Mouse (Mus musculus) adrenal gland, postnatal 36 days (tissue): ENCODE measurements at regions not wholly inside any gene's neighbourhood (a gene's known extent, or its start where the extent isn't known, plus 50 kb on each side); places are given as distances from the start of the nearest gene placed in this dataset.
"Not testable (repeated sequence)": the region's sequence is repeated elsewhere in the genome, so short reads cannot be mapped to it uniquely, and the experiment has no call there.

Experiments
- DNase-seq, 2 experiments: peaks; one replicate each; pipeline ENCODE4 v3.0.0; 2021; ENCODE audit warnings: mixed read lengths in 1 of 2

DNA sequence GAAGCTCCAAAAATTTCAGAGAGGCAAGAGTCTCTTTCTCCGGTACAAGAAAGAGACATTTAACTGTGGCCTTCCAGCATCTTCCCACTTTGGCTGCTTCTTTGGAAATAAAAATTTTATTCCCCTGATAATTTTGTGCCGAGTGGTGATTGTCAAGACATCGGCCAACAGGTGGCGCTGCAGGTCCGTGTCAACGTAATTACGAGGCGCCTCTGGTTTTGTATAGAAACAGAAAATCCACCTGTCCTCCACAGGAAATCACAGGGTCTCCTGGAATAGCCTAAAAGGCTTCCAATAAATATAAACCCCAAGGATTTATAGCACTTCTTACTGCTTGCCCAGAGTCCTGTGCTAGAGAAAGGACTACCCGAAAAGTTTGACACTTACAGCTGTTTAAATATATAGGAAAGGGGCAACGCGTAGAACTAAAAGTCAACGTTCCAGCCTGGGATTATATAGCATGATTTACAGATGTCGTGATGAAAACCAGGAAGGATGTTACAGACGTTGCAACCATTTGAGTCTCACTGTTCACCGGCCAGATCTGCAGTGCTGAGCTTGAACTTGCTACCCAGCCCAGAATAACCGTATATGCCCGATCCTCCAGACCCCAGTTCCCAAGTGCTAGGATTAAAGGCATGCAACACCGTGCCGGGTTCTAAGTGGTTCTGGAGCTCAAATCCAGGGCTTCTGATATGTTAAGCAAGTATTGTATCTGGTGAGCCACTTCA lies 251.3 kb upstream of the Tgfbr2 start:
- DNase-seq = peak; percentile 79 to 85

DNA sequence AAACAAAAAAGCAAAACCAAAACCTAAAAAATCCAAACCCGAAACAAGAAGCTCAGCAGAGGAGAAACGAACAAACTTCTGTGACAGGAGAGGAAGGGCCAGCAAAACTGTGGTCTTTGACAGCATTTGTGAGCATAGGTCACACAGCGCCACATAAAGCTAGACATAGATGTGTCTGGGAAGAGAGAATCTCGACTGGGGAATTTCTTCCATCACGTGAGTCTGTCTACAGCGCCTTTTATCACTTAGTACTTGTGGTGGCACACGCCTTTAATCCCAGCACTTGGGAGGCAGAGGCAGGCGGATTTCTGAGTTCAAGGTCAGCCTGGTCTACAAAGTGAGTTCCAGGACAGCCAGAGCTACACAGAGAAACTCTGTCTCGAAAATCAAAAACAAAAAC lies 250.2 kb upstream of the Tgfbr2 start:
- not testable (repeated sequence) for DNase-seq

DNA sequence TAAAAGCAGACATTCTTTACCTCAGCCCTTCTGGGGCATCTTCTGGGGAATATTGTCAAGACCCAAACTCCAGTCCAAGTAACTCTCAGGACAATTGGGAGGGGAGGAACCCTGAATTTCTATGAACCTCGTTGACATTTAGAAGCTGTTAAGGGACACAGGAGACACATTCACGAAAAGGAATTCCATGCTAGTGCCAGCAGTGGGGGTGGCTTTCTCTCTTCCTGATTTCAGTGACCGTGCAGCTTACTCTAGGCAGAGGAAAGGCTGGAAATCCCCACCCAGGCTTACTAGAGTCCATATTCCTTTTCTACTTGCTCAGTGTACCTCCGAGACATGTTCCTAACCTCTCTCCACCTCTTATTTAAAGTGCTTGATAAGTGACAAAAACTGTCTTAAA lies 239.9 kb upstream of the Tgfbr2 start:
- DNase-seq = no peak

DNA sequence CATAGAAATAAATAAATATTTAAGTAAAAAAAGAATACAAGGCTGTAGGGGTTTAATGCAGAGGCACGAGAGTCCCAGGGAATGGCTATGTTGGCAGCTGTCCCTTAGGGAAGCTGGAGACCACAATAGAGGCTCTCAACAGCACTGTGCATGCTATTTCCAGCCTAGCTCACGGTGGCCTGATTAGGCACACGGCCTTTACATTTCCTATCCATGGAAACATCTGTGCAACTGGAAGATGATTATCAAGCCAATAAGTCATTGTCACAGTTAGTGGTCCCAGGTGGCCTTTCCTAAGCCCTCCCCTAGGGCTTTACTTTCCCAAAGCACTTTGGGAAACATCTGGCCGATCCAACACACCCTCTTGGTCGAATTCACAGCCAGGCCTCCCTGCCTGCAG lies 235.9 kb upstream of the Tgfbr2 start:
- no peak for DNase-seq

DNA sequence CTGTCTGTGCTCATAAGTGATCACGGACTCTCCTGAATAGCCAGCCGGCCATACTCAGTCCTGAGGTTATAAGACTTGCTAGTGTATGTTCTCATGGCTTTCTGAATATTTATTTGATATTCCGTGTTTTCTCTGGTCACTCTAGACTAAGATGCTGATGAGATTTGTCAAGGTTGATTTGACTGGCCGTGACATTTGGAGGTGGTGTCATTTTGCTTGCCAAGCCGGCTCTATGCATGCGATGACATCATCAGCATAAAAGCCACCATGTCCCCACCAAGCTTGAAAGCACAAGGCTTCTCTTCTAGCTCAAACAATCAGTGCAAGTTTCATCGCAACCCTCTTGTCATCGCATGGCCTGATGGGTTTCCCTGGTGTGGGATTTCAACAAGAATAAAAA lies 235.3 kb upstream of the Tgfbr2 start:
- DNase-seq = peak in 1 of 2 experiments; percentile 50

DNA sequence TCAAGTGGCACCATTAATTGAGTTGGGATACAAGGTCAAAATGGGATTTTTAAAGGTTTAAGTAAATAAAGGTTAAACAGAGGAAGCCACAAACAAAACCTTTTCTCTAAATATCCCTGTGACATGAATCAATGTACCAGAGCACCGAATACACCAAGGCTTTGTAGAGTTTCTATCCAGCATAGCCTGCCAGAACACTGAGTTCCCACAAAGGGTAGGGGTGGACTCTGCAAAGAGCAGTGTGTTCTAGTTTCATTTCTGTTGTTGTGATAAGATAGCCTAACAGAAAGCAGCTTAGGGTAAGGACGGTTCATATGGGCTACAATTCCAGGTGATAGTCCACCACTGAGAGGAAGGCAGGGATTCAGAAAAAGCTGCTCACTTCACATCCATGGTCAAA lies 233.0 kb upstream of the Tgfbr2 start:
- no peak for DNase-seq

DNA sequence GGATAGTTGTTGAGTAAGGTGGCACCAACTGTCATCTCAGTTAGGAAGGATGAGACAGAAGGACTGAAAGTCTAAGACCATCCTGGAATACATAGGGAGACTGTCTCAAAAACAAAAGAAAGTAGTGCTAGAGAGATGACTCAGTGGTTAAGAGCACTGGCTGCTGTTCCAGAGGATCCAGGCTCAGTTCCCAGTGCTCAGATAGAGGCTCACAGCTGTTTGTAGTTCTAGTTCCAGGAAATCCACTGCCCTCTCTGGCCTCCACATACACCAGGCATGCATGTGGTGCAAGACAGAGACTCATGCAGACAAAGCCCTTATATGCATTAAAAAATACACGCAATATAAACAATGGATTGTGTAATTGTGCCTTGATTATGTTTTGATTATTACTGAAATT lies 229.9 kb upstream of the Tgfbr2 start:
- DNase-seq = no peak

DNA sequence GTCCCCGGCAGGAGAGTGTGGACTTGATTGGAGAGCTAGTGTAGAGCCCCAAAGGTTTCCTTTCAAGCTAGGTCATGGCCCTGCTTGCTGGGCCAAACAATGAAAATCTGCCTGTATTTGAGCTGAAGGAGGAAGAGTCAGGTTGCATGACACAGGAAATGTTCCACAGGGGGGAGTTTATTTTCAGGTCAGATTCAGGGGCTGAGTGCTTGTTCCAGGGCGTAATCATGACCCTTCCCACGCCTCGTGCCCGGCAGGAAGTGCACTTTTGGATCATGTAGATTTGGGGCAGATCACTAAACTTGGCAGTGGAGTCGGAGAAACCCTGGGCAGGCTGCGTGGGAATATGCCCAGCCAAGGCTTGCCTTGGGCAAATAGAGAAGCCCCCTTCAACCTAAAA lies 226.7 kb upstream of the Tgfbr2 start:
- no peak for DNase-seq

DNA sequence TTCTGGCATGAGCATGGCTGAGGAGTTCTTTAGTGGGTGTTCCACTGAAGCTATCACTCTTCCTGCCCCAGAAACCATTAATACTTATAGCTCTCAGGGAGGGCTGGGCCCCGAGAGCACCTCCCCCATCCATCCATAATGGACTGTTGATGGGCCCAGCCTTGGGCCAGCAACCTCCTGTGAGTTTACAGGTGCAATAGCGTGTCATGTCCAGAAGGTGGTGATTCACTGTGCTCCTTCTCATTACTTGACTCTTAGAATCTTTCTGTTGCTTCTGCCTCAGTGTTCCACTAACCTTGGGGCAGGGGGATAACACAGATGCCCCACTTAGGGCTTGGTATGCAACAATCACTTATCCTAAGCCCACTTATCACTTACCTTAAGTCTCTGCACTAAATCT lies 225.1 kb upstream of the Tgfbr2 start:
- DNase-seq = no peak

DNA sequence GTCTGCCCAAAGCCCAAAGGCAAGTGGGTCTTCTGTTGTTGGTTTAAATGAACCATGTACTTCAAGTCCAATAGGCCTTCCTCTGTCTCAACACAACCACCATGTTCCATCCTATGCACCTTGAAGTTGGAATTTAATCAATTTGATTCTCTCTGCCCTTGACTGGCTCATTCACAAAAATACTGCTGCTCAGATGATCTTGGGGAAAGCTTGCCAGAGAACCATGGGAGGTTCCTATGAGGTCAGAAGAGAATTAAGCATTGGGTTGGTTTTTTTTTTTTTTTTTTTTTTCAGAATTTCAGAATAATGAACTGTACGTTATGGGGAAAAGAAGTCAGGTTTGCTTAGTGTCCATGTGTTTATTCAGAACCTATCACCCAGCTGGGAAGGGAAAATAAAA lies 224.1 kb upstream of the Tgfbr2 start:
- no peak for DNase-seq

DNA sequence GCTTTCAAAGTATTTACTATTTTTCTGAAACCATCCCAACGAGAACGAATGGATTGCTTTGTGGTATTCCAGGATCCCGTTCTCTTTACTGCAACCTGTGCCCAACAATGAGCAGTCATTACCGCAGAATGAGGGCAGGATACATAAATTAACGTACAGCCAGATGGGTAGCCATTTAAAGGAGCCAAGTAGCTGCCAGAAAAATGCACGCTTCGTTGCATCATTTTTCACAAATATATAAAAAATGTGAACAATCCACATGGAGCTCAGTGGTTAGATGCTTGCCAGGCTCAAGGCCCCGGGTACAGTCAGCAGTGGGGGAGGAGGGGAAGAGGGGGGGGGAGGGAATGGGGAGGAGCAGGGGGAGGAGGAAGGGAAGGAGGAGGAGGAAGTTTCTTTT lies 217.1 kb upstream of the Tgfbr2 start:
- no peak for DNase-seq

DNA sequence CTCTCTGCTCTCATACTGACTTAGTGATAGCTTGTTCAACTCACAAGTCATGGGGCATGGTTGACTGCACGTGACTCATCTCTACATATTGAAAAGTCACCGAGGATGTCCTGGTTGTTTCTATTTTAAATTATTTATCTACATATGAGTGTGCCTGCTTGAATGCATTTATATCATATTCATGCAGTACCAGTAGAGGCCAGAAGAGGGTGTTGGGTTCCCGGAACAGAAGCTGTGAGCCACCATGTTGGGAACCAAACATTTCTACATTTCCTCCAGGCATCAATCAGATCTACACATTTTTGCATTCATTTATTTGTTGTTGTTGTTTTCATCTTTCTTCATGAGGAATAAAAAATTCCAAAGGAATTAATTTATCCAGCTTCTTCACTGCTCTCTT lies 214.6 kb upstream of the Tgfbr2 start:
- no peak for DNase-seq

DNA sequence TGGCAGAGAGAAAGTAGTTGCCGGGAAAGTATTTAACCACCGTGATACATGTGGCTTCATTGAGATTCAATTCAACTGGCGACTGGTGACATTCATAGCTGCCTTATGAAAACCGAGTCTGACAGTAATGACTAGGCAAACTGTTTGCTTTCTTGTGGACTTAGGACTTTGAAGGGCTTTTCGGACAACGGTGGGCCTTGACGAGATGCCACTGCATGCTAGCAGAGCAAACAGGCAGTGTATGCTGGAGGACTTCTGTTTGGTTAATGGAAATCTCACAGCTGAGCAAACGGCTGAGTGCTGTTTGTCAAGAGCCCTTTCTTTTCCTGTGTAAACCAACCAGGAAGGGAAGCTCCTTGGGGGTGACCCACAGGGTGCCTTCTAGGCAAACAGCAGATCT lies 213.7 kb upstream of the Tgfbr2 start:
- DNase-seq = no peak

DNA sequence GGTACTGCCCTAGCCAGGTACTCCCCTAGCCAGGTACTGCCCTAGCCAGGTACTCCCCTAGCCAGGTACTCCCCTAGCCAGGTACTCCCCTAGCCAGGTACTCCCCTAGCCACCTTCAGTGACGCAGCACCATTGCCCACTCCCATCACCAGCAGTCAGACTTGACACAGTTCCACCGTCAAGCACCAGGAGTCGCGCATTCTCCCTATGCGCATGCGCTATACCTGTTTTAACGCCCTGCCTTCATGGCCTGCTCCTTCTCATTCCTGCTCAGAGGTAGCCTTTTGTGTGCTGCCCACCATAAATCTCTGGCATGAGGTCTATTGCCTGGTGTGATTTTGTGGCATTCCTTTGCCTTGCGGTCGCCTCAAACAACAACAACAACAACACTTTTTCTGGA lies 212.9 kb upstream of the Tgfbr2 start:
- DNase-seq = no peak

DNA sequence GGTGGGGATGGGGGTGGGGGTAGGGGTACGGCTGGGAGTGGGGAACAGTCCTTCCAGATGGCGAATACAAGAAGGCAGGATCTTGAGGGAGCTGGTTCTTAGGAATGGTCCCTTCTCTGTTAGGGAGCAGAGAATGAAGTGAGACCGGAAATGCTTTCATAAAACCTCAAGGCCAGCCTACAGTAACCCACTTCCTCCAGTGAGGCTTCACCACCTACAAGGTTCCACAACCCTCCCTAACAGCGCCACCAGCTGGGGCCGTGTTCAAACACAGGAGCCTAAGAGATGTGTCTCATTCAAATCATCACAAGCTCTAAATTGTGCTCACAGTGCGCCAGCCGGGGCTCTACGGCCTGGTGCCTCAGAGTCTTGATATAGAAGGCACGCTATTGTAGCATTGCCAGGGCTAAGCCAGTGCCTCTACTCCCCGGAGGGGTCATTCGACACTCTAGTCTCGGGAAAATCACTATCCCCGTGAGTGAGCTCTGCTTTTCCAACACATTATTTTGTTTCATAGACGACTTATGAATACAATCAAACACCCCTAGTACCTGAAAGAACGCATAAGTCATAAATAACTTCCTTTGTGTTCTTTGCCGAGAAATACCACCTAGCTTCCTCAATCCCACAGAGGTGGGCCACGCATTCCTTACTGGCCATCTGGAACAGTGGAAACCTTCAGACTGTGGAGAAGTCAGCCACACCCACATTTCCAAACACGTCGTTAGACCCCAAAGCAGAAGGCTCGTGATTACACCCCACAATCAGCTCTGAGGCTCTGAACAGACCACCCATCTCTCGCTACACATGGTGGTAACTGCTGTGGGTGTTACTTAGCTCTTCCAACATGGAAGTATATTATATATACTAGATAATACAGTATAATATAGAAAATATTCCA lies 209.3 kb upstream of the Tgfbr2 start:
- DNase-seq = peak; percentile 81 to 91

DNA sequence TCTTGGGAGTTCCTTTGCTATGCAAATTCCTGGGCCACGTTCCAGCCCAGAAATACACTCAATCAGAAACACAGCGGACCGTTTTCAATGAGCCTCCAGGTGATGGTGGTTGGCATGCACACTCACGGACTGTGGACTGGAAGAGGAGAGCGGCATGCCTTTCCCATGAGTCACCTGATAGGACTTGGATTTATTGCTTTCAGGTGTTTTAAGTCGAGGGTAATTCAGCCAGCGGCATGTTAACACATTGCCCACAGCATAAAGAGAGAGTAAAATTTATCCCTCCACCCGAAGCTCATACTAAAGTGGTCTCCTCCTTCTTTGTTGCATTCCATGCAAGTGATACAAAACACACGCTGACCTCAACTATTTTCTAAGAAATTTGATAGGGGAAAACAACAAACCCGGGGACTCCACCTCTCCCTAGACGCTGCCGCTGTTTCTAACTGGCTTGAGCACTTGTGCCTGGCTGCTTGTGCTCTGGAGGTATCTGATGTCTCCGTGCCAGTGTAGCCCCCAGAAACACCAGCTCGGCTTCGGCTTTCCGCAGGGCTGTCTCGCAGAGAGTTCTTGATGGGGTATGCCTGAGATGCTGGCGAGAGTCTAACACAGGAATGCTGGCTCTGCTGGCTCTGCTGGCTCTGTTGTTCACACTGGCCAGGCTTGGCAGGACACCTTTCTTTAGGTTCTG lies 208.4 kb upstream of the Tgfbr2 start:
- peak; percentile 22 to 52 for DNase-seq

DNA sequence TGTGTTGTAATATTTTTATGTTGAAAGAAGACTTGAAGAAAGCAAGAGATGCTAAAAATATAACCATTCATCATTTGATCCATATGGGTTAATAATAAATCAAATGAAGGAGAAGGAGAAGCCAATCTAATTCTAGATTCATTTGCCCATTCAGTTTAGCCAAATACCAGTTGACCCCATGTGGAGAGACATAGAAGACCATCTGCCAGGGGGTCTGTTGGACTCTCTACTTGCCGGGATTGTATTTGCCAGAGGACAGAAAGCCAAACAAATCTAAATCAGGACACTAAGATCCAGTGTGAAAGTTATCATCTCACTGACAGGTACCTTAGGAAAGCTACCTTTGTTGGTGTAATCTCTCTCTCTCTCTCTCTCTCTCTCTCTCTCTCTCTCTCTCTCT lies 202.5 kb upstream of the Tgfbr2 start:
- DNase-seq = no peak

DNA sequence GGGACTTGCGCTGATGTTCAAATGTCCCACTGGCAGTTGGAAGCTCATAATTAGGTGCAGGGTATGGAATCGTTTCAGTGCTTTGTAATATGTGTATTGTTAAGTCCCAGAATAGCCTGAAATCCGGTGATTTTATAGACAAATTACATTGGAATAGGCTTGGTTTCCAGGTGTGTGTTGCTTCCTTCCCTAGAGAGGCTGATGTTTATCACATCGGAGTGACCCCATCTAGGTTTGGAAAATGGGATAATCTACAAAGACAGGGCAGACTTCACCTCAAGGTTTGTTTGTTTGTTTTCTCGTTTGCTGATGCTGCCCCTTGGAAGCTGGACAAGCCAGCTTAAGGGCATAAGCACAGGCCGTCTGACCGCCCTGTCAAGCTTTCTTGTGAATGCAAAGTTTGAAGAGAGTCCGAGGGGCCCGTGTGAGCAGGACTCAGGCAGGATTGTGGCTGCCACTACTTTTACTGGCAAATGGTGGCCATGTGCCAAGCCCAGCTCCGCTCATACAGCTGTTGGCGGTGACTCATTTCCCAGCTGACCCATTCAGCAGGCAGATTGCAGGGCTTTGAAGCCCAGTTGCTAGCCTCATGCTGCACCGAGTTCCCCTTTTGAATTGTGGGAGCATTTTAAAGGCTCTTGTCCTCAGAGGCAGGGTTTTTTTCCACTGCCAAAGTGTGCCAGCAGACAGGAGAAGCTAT lies 200.6 kb upstream of the Tgfbr2 start:
- DNase-seq = peak; percentile 93

DNA sequence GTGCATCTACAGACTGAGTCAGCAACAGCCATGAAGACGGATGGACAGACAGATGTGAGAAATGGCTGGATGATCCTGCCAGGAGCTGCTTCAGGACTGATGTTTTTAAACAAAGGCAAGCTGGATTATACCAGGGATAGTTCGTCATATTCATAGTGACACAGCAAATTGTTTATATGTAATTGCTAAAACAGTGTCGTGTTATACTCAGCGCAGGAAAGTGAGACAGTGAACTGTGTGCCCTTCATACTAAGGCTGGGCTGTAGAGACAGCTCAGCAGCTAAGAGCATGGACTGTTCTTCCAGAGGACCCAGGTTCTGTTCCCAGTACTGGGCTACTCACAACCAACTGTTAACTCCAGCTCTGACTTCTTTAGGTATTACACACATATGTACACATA lies 199.2 kb upstream of the Tgfbr2 start:
- no peak for DNase-seq

DNA sequence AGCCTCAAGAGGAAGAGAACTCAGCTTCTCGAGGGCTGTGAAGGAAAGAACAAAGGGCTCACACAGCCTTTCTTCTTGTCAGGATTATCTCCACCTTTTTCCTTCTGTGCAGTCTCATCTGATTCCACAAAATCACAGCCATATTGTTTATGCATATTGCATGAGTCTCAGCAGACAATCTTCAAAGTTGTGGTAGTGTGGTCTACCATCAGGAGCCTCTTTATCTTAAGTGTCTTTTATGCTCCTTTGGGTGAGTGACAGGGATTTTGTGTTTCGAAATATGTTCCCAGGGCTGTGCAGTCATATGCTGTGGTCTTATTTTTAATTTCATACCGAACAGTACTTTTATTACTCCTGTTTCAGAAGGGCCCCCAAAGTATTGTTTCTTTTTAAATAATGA lies 198.2 kb upstream of the Tgfbr2 start:
- no peak for DNase-seq

DNA sequence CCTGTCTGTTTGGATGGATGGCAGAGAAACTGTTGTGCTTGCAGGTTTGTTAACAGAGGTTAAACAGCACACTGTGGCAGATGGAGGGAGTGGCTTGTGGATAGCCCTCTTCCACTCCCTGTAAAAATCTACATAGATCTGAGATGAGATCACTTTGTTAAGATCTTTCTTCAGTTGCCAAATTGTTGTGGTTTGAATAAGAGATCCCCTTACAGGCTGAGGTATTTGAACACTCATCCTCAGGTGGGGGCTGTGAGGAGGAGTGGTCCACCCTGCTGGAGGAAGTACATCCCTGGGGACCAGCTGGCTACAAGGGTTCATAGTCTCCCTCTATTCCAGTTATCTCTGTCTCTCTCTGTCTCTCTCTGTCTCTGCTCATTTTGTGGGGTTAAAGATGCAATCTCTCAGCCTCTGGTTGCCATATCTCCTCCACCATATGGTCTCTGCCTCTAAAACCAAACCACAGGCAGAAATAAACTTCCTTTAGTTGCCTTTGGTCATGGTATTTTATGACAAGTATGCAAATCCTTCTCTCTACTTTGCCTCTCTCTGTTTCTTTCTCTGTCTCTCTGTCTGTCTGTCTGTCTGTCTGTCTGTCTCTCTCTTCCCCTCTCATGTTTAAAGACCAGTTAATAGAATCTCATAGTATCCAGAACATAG lies 194.0 kb upstream of the Tgfbr2 start:
- no peak for DNase-seq

DNA sequence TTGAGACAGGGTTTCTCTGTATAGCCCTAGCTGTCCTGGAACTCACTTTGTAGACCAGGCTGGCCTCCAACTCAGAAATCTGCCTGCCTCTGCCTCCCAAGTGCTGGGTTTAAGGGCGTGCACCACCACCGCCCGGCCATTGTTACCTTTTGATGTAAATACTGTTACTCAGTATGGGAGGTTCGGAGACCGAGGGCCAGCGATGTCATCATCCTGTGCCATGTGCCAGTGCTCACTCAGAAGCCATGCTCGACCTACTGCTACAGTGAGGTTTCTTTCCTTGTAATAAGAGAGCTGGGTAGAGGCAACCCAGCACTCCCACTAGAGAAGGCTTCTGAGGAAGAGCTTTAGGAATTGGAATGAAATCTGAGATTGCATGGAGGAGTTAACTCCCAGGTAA lies 191.6 kb upstream of the Tgfbr2 start:
- no peak for DNase-seq
